Mouse (Mus musculus) olfactory bulb, adult 2 months (tissue): ENCODE measurements around the gene Sdhd. TPM values are rescaled to one million over a fixed set of nuclear protein-coding genes. Genes with fewer than 3 reads are reported as not detected.

Experiments used
- H3K27ac ChIP-seq: fragments of 200-500 bp; 2 replicates; pipeline ENCODE4 v1.5.1; 2012; ENCODE audit warnings: low read depth, low read length; ENCODE audit not compliant: insufficient read depth
- H3K4me1 ChIP-seq: fragments of 200-500 bp; 2 replicates; pipeline ENCODE4 v1.6.1; 2012; ENCODE audit warnings: low read length; ENCODE audit not compliant: control insufficient read depth, insufficient read depth
- H3K4me3 ChIP-seq: fragments of 200-500 bp; 2 replicates; pipeline ENCODE4 v1.5.1; 2012; ENCODE audit warnings: mild to moderate bottlenecking, low read depth, low read length, moderate library complexity; ENCODE audit not compliant: insufficient read depth
- CTCF ChIP-seq: fragments of 200-500 bp; IDR thresholded peaks from 2 replicates; pipeline ENCODE4 v1.5.1; 2012; ENCODE audit warnings: low read depth, mild to moderate bottlenecking, low read length, moderate library complexity; ENCODE audit not compliant: insufficient read depth
- POLR2A ChIP-seq: fragments of 200-500 bp; IDR thresholded peaks from 2 replicates; pipeline ENCODE4 v1.6.1; 2012; ENCODE audit warnings: mild to moderate bottlenecking, low read depth, low read length, moderate library complexity; ENCODE audit not compliant: insufficient read depth
- WGBS: fragments of 180-500 bp; shearing (Covaris S2); methylation state at CpG from one replicate; pipeline ENCODE4 v1.1.7; 2018; 5-methylcytosine and 5-hydroxymethylcytosine counted together
- polyA plus RNA-seq: library from polyadenylated mRNA; stranded (reverse); fragments of >200 nt; gene quantifications from 2 replicates; pipeline ENCODE4 v1.2.4, GENCODE M21; 2012; ENCODE audit warnings: low replicate concordance; ENCODE audit not compliant: missing spikeins, insufficient read depth, insufficient read length

Sdhd gene
- polyA plus RNA-seq, 1 experiment: not detected

GRCm38 (mm10) chr9:50594794-50595417 is 8.7 kb downstream of the Sdhd start:
- H3K4me1 ChIP-seq: peaks cover 3% of the 10 kb centered on the region
- no peak overlapping the region for H3K27ac ChIP-seq
- WGBS: 71% methylated on average over 12 of the region's 12 CpGs
- TF ChIP-seq CTCF (no peak), POLR2A (no peak)
- no peak overlapping the region for H3K4me3 ChIP-seq

DNA sequence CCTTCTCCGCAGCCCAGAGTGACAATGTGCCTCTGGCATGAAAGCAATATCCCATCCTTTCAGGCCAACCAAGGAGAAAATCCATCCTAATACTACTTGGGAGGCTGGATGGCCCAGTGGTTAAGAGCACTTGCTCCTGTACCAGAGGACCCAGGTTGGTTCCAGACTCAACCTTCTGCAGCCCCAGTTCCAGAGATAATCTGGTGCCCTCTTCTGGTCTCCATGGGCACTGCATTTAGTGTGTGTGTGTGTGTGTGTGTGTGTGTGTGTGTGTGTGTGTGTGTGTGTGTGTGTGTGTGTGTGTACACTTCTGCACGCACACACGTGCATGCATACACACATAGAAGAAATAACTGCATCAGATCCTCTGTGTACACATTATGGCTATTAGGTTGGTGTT is 10.1 kb downstream of the Sdhd start:
- peaks cover 3% of the 10 kb centered on the region for H3K4me1 ChIP-seq
- H3K4me3 ChIP-seq: no peak overlapping the region
- no peak overlapping the region for H3K27ac ChIP-seq
- 79% methylated on average over 3 of the region's 3 CpGs for WGBS
- TF ChIP-seq CTCF: no peak
- no peak for TF ChIP-seq POLR2A

- 92% methylated on average over 9 of the region's 9 CpGs for WGBS
- no peak for TF ChIP-seq CTCF
- TF ChIP-seq POLR2A: no peak
- Histone ChIP-seq H3K4me3 (no peak overlapping the region), H3K27ac (no peak overlapping the region), H3K4me1 (peaks cover 3% of the 10 kb centered on the region)
Observed at GRCm38 (mm10) chr9:50592955-50593354, 10.7 kb downstream of the Sdhd start.

- H3K4me3 ChIP-seq: no peak overlapping the region
- TF ChIP-seq CTCF: no peak
- TF ChIP-seq POLR2A: no peak
- H3K4me1 ChIP-seq: peaks cover 3% of the 10 kb centered on the region
- whole genome bisulfite sequencing: 62% methylated on average over 10 of the region's 10 CpGs
- no peak overlapping the region for H3K27ac ChIP-seq
Observed at GRCm38 (mm10) chr9:50590856-50591518, 12.6 kb downstream of the Sdhd start.

- H3K4me1 ChIP-seq: peaks cover 3% of the 10 kb centered on the region
- no peak overlapping the region for H3K27ac ChIP-seq
- WGBS: 82% methylated on average over 4 of the region's 4 CpGs
- TF ChIP-seq CTCF (no peak), POLR2A (no peak)
- H3K4me3 ChIP-seq: no peak overlapping the region
Observed at GRCm38 (mm10) chr9:50586955-50587354, 16.7 kb downstream of the Sdhd start.

DNA sequence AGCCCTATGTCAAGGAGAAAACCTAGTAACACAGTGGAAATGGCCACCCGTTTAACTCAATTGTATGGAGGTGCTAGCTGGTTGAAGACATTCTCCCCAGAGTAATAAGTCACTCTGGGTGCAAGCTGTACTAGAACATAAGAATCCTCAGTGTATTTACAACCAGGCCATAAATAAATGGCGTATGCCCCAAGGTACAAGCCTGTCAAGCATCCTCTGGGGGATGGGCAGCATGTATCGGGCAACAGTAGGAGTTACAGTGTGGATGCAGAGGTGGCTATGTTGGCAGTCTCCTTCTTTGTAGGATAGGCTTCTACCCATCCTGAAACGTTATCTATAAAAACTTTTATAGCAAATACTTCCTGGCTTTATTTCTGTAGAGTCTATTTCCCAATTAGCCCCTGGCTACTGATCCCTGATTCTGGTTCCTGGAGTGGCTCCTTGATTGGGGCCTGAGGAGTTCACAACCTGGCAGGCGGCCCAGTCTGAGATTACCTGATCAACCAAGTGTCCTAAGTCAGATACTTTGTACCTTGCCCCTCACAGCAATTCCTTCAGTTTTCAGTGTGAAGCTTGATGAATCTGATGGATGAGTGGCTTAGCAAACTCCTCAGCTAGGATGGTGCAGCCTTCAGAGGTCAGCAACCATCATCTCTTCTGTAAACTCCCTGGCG is 18.3 kb downstream of the Sdhd start:
- WGBS: 84% methylated on average over 6 of the region's 6 CpGs
- no peak overlapping the region for H3K27ac ChIP-seq
- H3K4me3 ChIP-seq: no peak overlapping the region
- TF ChIP-seq CTCF (no peak), POLR2A (no peak)
- no peaks in the 10 kb centered on the region for H3K4me1 ChIP-seq

DNA sequence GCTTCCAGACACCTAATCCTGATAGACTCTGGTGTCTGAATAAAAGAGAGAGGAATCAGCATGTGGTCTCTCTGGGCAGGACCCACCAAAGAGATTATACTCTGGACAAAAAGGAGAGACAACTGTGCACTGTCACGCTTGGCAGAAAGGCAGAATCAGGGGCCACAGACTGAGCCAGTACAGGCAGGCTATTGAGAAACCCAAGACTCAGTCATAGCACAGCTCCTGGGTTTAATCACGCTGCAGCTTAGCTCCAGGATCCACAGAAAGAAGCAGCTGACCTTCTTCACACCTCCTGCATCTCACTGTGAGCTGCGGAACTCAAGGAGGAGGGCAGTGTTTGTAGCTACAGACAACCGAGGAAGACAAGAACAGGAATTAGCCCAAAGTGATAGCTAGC is 23.2 kb downstream of the Sdhd start:
- no peak overlapping the region for H3K27ac ChIP-seq
- H3K4me3 ChIP-seq: no peak overlapping the region
- H3K4me1 ChIP-seq: no peaks in the 10 kb centered on the region
- 39% methylated on average over 4 of the region's 4 CpGs for WGBS
- TF ChIP-seq POLR2A (no peak), CTCF (no peak)

DNA sequence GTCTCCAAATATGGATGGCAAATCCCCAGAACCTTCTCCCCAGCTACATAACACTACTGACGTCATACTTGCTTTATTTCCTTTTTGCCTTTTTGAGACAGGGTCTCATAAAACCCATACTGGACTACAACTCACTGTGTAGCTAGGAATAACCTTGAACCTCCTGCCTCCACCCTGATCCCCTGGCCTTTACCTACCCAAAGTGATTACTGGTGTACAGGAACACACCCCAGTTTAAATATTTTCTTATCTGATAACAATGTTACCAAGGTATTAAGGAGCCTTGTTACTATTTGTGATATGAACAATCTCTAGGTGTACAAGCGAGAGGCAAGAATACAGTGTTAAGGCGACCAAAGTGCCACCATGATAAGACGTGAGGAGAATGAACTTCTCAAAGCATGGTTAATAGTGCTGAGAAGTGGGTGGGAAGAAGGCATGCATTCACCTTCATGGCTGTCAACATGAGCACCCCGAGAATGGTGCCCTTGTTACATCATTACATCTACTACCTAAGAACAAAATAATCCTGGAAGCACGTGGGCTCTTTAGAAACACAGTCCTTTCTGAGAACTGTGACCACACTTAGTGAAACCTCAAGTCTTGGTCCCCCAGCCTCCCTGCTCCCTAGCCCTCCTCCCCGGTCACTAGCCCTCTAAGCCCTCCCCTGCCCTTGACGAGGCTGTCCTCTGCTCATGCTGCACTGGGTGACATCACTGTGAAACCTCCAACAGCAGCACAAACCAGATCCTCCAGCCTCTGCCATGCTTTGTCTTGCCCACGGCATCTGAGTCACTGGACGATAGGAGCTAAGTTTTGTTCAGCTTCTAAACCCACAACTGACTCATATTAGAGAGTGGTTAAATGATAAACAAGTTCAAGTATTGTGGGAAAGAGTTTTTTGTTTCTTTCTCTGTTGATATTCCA is 33.8 kb downstream of the Sdhd start:
- H3K4me3 ChIP-seq: no peak overlapping the region
- H3K27ac ChIP-seq: no peak overlapping the region
- TF ChIP-seq POLR2A (no peak), CTCF (no peak)
- peaks cover 6% of the 10 kb centered on the region for H3K4me1 ChIP-seq
- WGBS: 75% methylated on average over 10 of the region's 10 CpGs
